Mouse (Mus musculus) left cerebral cortex, postnatal 14 days (tissue): ENCODE results near the gene Epb41l4b. TPM values are rescaled to one million over a fixed set of nuclear protein-coding genes. Genes with fewer than 3 reads are reported as not detected.

Experiments used
- DNase-seq, 2 experiments: peaks; one replicate each; pipeline ENCODE4 v3.0.0; 2021 to 2022; ENCODE audit warnings: low spot score in 2 of 2, mixed read lengths in 1 of 2
- intact Hi-C: fragments of 180-260 bp; cut with DNase I; formaldehyde crosslinking; loops from one replicate; pipeline ENCODE4 v1.15.1; 2025
- long read RNA-seq, 2 experiments: library from polyadenylated mRNA; stranded (forward); transcript quantifications; one replicate each; pipeline ENCODE4 v2.0.0; 2021
- total RNA-seq, 2 experiments: library from RNA; stranded (reverse); gene quantifications; 2 replicates each; pipeline ENCODE4 v1.2.3; 2021

Epb41l4b gene
- 10 to 100 TPM; 17.9 to 21.3 TPM for total RNA-seq
- long read RNA-seq, experiment 1, full-length matches to known transcripts = 1 of 4 reads
- long read RNA-seq, experiment 1, partial matches to known transcripts = 0 of 4 reads
- long read RNA-seq, experiment 1, other reads (novel, unspliced or antisense) = 3 of 4 reads
- long read RNA-seq, experiment 2, full-length matches to known transcripts = 2 of 7 reads
- long read RNA-seq, experiment 2, partial matches to known transcripts = 2 of 7 reads
- long read RNA-seq, experiment 2, other reads (novel, unspliced or antisense) = 3 of 7 reads

DNA sequence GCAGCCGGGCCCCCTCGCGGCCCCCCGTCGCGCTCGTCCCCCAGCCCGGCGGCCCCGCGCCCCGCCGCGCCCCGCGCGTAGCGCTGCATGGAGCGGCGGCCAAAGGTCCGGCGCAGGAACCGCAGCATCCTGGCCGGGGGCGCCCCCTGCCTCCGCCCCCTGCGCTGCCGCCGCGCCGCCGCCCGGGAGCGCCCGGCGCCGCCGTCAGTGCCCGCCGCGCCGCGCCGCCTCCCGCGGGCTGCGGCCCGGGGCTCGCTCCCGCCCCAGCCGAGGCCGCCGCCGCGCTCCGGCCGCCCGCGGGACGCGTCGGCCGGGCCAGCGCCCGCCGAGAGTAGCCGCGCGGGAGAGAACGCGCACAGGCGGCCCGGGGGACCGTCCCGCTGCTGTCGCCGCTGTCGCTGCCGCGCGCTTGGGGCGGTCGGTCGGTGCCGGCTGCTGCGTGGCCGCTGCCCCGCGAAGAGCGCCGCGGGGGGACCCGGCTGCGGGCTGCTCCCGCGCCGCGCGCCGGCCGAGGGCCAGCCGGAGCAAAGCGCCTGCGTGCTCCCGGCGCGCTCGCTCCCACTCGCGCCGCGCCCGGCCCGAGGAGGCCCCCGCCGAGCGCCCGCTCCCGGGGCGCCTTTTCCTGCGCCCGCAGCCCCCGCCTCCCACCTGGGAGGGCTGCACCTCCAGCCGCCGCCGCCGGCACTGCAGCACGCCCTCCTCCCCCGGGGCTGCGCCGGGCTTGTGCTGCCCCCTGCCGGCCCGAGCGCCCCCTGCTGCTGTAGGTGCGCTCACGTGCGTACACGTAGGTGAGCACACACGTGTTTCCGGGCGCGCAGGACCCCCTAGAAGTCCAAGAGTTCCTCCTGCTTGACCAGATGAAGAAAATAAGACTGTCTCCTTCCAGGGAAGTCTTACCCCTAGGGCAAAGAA, at the start of gene Epb41l4b:
Gene Epb41l4b (minus strand): TSS at position 412 of the 912 bp plus-strand sequence.
- peak; percentile 70 to 83 for DNase-seq
- intact Hi-C loops = loop anchor here (2.0 to 10.0 kb wide), 3 partner anchors 78 to 198 kb away; partner anchors contain the start of gene Tmem245

DNA sequence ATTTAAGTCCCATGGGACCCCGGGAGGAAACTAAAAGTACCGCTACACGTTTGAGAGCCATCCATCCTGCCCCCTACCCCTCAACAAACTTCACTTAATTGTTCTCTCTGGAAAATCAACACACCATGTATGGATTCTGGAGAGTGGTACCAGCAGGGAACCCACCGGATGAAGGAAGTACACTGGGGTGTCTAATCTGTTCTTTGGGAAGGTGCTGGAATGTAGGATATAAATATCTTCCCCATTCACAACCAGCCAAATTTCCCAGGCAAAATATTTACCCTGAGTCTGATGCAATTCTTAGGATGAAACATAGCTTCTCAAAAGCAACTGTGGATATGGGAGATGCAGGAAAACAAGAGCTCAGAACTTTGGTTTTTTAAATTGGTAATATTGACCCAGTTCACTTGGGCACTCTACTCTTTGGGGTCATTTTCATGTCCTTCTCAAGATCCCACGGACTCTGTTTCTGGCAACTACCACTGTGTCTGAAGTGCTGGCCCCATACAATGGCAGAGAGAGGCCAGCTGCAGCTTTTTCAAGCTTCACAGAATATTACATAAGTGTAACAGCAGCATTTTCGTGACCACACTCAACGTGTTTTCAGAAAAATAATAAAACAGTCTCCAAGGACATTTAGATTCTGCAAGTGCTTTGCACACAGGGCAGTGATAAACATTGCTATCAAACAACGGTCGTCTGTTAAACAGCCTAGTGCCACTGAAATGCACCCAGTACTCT, 48.5 kb upstream of the Epb41l4b start:
- intact Hi-C loops = no loop called here
- DNase-seq = peak in 1 of 2 experiments; percentile 15

DNA sequence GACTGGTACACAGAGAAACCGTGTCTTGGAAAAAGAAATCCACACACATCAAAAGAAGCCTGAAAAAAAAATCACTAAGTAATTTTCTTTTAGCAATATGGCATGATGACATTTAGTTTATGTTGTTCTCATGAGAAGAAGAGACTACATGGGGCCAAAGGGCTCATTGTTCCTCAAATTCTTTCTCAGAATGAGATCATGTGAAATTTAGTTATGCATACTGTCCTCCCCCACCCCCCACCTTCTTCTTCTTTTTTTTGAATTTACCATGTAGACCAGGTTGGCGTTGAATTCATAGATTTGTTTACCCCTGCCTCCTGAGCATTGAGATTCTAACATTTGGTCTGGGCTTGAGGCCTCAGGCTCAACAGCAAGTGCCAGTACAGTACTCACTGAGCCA, 46.6 kb upstream of the Epb41l4b start:
- DNase-seq = no peak
- intact Hi-C loops = no loop called here

DNA sequence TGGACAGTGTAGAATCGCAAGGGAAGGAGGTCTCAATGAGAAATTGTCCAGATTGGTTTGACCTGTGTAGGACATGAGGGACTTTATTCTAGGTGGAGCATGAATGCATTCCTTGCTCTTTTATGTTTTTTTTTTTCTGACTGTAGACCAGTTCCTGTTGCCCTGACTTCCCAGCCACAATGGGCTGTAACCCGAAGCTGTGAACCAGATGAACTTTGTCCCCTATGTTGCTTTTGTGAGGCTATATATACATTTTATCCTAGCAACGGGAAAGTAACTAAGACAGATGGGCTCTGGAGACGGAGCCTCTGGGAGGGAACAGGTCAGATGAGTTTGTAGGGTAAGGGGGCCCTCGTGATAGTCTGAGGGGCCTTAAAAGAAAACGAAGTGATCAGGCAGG, 42.8 kb upstream of the Epb41l4b start:
- intact Hi-C loops = no loop called here

DNA sequence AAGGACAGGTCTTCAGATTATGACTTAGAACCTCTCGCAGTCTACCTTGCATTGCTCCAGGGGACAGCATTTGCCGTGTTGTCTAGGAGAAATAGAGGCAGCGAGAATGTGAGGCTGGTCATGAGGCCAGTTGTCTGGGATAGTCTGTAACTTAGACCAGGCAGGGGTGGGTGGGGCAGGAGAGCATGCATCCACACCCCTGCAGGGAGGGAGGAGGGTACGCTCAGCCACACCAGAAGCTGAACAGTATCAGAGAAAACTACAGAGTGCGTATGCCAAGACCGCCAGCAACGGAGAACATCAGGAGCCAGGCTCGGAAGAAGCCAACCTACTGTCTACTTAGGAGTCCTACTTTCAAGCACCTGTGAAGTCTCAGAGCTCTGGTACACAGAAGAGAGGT, 42.2 kb upstream of the Epb41l4b start:
- DNase-seq = no peak
- intact Hi-C loops = no loop called here

More for the DNA sequence above, 42.8 kb upstream of the Epb41l4b start:
- no peak for DNase-seq

DNA sequence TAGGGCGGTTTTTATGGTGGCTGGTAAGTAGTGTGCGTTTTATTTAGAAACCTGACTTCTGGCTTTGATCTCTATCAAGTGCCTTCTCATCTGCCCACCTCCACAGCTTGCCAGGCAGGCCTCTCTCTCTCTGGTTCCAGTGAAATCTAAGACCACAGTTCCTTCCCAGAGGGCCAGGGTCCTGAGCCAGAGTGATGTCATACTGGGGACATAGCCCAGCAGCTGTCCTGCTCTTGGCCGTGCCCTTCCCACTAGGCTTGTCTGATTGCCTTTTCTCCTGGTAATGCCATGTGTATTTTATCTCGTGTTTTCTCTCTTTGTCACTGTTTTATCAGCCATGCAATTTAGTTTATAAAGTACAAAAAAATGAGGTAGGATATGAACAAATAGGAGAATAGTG, 40.3 kb upstream of the Epb41l4b start:
- no peak for DNase-seq
- intact Hi-C loops = no loop called here

DNA sequence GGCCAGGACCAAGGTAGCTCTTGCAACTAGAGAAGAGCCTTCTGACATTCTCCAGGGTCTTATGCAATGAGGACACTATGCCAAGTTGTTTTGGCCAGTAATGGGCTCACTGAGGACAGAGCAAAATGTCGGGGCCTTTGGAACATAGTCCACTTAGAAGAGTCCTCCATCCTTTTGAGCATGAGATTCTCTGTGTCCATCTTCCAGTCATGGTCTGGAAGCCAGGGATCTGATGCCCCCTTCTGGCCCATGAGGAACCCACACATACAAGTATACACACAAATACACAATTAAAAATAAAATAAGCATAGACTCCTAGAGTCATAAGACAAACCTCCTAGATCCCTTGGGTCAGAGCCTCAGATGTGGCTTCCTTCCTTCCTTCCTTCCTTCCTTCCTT, 38.3 kb upstream of the Epb41l4b start:
- no peak for DNase-seq
- intact Hi-C loops = no loop called here

DNA sequence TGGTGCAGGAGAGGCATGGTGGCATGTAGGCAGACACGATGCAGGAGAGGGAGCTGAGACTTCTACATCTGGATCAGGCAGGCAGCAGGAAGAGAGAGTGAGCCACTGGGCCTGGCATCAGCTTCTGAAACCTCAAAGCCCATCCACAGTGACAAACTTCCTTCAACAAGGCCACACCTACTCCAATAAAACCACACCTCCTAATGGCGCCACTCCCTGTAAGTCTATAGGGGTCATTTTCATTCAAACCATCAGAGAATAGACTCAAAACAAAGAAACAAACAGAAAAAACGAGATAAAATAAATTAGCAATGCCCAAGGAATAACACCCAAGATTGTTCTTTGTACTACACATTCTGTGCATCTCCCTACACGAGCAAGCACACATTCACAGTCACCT, 35.6 kb upstream of the Epb41l4b start:
- no peak for DNase-seq
- intact Hi-C loops = no loop called here

DNA sequence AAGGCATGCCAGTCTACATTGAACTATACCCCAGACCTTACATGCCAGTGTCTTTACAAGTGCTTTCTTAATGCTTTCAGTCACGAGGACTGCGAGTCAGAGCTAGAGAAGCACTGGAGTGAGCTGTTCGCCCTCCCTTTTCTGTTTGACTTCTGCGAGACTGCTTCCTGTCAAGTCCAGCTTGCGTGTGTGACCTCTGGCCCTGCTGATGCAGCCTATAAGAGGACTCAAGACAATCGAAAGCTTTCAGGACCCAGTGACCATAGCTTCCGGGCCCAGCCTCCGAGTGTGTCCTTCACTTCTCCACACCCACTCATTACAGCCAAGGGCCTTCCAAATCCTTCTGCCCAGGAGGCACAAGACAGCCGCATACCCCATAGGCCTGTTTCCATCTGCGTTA, 32.1 kb upstream of the Epb41l4b start:
- intact Hi-C loops = no loop called here
- DNase-seq = no peak

DNA sequence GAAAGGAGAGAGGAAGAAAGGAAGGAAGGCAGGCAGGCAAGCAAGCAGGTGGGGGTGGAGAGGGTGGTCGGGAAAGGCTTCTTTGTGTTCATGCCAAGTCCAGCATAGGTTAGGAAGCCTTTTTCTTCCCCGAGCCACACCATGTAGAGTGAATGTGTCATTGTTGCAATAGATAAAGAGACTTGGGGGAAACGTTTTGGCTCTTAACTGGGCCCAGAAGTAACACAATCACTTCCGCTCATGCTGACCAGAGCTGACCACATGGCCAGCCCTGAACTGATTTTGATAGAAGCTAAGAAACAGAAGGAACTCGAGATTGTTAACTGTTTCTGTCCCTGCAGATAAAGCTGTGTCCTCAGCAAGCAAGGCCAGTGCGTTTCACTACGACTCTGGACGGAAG, 29.6 kb upstream of the Epb41l4b start:
- DNase-seq = no peak
- intact Hi-C loops = no loop called here

DNA sequence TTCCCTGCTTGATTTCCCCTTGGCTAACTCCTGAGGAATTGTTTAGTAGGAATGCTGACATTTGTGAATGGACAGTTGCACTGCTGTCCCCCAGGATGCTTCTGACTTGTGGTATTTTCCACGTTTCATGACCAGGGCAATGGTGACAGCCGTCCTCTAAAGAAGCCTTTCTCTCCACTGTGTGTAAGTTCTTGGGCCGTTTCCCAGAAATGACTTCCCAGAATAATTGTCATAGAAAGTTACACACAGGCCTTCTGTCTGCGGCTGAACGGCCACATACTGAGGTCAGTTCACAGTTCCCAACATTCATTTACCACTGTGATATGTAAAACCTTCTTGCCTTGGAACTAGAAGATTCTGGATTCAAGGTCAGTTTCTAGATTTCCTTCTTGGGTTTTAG, 28.6 kb upstream of the Epb41l4b start:
- intact Hi-C loops = no loop called here
- no peak for DNase-seq

DNA sequence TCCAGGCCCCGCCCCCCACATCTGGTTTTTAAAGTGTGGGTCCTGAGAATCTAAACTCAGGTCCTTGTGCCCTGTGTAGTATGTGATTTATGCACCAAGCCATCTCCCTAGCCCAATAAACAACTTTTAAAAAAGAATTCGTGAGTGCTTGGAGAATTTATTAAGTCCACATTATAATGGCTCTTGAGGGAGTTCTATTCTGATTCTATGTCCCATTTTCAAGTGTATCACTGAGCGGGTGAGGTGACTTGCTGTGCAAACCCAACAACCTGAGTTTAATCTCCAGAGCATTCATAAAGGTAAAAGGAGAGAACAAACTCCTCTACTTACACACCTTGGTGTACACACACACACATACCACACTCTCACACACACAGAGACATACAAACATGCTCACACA, 25.4 kb upstream of the Epb41l4b start:
- intact Hi-C loops = no loop called here
- DNase-seq = no peak

DNA sequence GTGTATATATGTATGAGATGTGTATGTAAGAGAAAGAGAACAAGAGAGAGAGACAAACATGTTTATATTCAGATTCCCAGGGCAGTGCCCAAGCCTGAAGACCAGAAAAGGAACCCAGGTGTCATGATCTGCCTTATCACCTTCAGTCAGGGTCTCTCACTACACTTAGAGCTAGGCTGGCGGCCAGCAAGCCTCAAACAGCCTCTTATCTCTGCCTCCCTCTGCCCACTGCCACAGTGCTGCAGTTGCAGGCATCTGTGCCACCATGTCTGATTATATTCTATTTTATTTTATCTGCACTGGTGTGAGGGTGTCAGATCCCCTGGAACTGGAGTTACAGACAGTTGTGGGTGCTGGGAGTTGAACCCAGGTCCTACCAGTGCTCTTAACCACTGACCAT, 25.0 kb upstream of the Epb41l4b start:
- DNase-seq = no peak
- intact Hi-C loops = no loop called here

DNA sequence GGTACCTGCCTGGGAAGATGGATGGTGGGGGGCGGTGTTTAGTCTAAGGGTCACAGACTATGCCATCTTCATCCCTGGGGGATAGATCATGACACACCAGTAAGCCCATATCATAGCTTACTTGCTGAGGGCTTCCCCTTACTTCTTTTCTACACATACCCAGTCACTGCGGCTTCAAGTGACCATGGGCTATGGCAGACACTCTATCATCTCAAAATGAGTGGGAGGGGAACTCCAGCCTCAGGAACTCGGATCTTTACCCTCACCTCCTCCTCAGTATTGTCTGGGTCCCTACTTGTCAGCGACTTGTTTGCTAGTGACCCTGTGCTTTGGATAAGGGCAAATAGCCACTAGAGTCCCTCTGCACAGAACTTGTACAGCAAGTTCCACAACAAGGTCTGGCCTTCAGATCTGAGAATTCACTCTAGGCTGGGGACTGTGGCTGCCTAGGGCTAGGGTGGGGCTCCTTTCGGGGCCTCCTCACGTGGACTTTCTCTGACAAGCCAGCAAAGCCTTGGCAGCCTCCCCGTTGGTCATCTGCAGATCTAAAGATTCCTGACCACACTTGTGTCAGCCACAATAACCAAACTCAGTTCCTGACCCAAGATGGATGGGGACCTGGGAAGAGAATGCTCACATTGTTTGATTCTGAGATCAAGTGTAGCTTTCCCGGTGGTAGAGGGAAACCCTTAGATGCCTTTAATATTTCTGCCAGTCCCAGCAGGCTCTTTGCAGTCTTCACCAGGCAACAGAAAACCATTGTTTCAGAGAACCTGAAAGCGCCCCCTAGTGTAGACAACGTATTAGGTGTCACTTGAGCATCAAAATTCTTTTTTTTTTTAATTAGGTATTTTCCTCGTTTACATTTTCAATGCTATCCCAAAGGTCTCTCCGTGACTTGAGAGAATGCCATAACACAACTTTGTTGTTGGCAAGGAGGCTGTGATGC, 24.0 kb upstream of the Epb41l4b start:
- no peak for DNase-seq
- intact Hi-C loops = no loop called here

DNA sequence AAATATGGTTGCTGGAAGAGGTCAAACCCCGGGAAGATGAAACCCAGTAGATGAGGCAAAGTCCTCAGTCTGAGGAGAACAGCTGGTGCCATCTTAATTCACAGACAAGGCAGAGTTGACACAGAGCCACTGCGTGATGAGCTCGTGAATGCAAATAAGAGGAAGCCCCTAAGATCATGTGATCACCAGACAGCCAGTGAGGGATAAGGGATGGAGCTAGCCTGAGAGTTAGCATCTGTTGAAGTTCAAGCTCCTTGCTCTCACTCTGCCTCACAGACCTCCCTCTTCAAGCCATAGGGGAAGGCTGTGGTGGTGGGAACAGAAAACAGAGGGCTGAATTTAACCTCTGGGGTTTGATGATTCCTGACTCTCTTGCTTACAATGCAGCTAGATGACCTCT, 22.4 kb upstream of the Epb41l4b start:
- intact Hi-C loops = no loop called here
- DNase-seq = no peak

DNA sequence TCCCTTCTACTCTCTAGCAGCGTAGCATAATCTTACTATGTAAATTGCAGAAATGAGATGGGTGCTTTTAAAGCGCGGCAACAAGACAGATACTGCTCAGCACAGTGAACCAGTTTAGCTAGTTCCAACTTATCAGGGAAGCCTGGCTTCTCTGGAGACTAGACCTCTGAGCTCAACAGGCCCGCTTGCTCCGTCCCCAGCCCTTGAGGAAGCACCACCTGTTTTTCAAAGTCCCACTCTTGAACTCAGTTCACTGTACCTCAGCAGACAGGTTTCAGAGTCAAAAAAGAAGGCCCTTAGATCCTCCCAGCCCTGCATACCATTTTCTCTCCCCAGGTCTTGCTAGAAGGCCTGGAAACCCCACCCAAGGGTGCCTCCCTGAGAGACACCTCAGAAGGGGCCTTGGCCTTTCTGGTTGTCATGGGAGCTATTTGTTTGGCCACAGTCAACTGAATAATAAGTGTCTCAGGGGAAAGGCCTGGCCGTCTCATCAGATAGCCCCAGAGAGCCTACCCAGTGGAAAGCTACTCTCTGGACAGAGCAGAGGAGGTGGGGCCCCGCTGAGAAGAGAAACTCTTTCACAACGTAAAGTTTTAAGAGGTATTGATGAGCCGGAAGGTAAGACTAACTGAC, 21.5 kb upstream of the Epb41l4b start:
- no peak for DNase-seq
- intact Hi-C loops = no loop called here

DNA sequence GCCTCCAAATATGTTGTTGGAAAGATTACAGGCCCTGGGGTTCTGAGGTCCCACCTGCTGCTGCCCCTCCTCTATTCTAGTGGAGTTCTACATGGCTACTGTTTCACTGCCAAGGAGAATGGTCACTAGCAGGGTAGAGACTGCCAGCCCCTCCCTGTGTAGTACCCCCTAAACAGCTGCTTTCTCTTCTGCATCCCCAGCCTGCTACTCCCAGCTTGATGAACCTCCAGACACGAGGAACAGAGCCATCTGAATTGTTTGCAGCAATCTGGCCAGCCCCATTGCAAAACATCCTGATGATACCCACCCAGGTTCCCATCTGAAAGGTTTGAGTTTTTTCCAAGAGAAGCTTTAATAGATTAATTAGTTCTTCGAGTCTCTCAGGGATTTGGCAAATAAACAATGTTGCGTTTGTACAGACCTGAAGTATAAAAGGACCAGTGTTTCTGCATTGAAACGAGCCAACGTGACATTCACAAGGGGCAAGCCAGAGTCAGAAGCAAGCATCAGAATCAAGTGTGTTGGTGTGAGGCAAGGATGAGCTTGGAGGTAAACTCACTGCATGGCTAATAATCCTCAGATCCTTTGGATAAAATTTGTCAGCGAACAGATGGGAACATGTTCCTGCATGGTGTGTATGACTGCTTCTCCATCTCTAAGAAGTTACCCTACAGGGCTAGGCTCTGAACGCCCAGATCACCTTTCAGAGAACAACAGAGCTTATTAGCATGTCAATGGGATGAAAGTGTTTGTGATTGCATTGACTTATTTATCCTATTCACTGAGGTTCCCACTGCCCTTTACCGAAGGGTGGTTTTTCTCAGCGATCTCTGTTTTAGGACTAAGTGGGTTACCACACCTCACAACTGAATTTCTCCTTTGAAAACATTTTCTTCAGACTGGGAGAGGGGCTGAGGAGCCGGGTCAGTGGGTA, 19.8 kb upstream of the Epb41l4b start:
- no peak for DNase-seq
- intact Hi-C loops = no loop called here

DNA sequence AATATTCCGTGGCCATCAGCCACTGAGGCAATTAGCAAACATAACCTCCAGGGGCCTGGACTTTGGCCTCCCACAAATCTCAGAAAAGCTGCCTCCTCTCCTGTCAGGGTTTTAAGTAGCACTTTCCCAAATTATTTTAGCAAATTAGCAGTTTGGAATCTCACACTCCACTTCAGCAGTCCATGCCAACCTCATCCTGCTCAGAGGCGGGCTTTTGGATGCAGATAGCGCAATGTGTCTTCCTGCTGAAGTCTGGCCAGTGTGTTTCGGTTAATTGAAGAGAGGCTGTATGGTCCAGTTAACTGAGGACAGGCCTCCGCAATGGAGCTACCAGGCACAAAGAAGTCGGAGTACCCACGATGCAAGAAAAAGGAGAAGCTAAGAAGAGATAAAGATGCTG, 17.3 kb upstream of the Epb41l4b start:
- no peak for DNase-seq
- intact Hi-C loops = no loop called here
